Mouse (Mus musculus): Measurements from ENCODE around the gene Ldb1.
A peak's percentile ranks its signal among the peaks of the same experiment; 100 is the strongest.

Ldb1 gene

GRCm38 (mm10) chr19:46044271-46044992 is 582 bp downstream of the Ldb1 start, which contains the start of gene Pprc1:
TSS of gene Pprc1 (plus strand) at chr19:46044886.
- DNase-seq (ENCODE audit: low spot score in 2 of 2), result no peak

- peak in 1 of 2 experiments; percentile 65 for DNase-seq (ENCODE audit: low spot score in 2 of 2)
These were observed 1.6 kb downstream of the Ldb1 start for GRCm38 (mm10) chr19:46043380-46043779.

GRCm38 (mm10) chr19:46042476-46043011 is 2.5 kb downstream of the Ldb1 start:
- DNase-seq (ENCODE audit: low spot score in 2 of 2), result no peak

- DNase-seq (ENCODE audit: low spot score in 2 of 2), result peak; percentile 81 to 90
These were observed 3.0 kb downstream of the Ldb1 start for GRCm38 (mm10) chr19:46041933-46042475.

- DNase-seq (ENCODE audit: low spot score in 2 of 2), result no peak
These were observed 3.6 kb downstream of the Ldb1 start for GRCm38 (mm10) chr19:46041299-46041932.

- DNase-seq (ENCODE audit: low spot score in 2 of 2), result no peak
These were observed 4.7 kb downstream of the Ldb1 start for GRCm38 (mm10) chr19:46040149-46040902.

GRCm38 (mm10) chr19:46039478-46039877 is 5.5 kb downstream of the Ldb1 start:
- DNase-seq (ENCODE audit: low spot score in 2 of 2), result peak; percentile 87 to 89

- no peak for DNase-seq (ENCODE audit: low spot score in 2 of 2)
These were observed 6.2 kb downstream of the Ldb1 start for GRCm38 (mm10) chr19:46038851-46039260.

GRCm38 (mm10) chr19:46037925-46038850 is 6.8 kb downstream of the Ldb1 start:
- DNase-seq (ENCODE audit: low spot score in 2 of 2), result no peak

GRCm38 (mm10) chr19:46037243-46037924 is 7.6 kb downstream of the Ldb1 start:
- no peak for DNase-seq (ENCODE audit: low spot score in 2 of 2)

- no peak for DNase-seq (ENCODE audit: low spot score in 2 of 2)
These were observed 8.4 kb downstream of the Ldb1 start for GRCm38 (mm10) chr19:46036477-46037242.

- no peak for DNase-seq (ENCODE audit: low spot score in 2 of 2)
These were observed 9.0 kb downstream of the Ldb1 start for GRCm38 (mm10) chr19:46035971-46036370.

- no peak for DNase-seq (ENCODE audit: low spot score in 2 of 2)
These were observed 11.1 kb downstream of the Ldb1 start for GRCm38 (mm10) chr19:46033911-46034310.

- no peak for DNase-seq (ENCODE audit: low spot score in 2 of 2)
These were observed 12.1 kb downstream of the Ldb1 start for GRCm38 (mm10) chr19:46032731-46033510.

GRCm38 (mm10) chr19:46031689-46032432 is 13.2 kb downstream of the Ldb1 start:
- DNase-seq (ENCODE audit: low spot score in 2 of 2), result no peak

- no peak for DNase-seq (ENCODE audit: low spot score in 2 of 2)
These were observed 14.6 kb downstream of the Ldb1 start for GRCm38 (mm10) chr19:46030196-46030983.

GRCm38 (mm10) chr19:46029652-46030051 is 15.4 kb downstream of the Ldb1 start:
- DNase-seq (ENCODE audit: low spot score in 2 of 2), result no peak
